Mouse (Mus musculus) kidney, adult 8-10 months (tissue): ENCODE data around the gene Sult2a7.

Source experiments
- DNase-seq, 2 experiments: peaks; one replicate each; pipeline ENCODE4 v3.0.0; 2022

Sult2a7 gene

GRCm38 (mm10) chr7:14494130-14494529 lies at the start of gene Sult2a7:
Gene Sult2a7, minus strand, starts transcription at chr7:14494230.
- no peak for DNase-seq

GRCm38 (mm10) chr7:14525280-14525679 lies 31.2 kb upstream of the Sult2a7 start:
- no peak for DNase-seq

- DNase-seq, result no peak
Observed at GRCm38 (mm10) chr7:14522636-14523035, 28.6 kb upstream of the Sult2a7 start.

GRCm38 (mm10) chr7:14518301-14518700 lies 24.3 kb upstream of the Sult2a7 start:
- DNase-seq, result no peak

GRCm38 (mm10) chr7:14492886-14493285 lies 1.1 kb downstream of the Sult2a7 start:
- no peak for DNase-seq

- no peak for DNase-seq
Observed at GRCm38 (mm10) chr7:14446534-14446933, 47.5 kb downstream of the Sult2a7 start, which contains the start of gene Sult2a8. Gene Sult2a8, minus strand, starts transcription at chr7:14446769.

GRCm38 (mm10) chr7:14439581-14439980 lies 54.4 kb downstream of the Sult2a7 start:
- DNase-seq, result peak in 1 of 2 experiments; percentile 2

GRCm38 (mm10) chr7:14438484-14438883 lies 55.5 kb downstream of the Sult2a7 start:
- no peak for DNase-seq

GRCm38 (mm10) chr7:14438029-14438428 lies 56.0 kb downstream of the Sult2a7 start:
- DNase-seq, result no peak
